Mouse (Mus musculus): ENCODE results near the gene A630073D07Rik.
A peak's percentile ranks its signal among the peaks of the same experiment; 100 is the strongest.
"Not testable (repeated sequence)": the region's sequence is repeated elsewhere in the genome, so short reads cannot be mapped to it uniquely, and the experiment has no call there.

Gene A630073D07Rik

DNA sequence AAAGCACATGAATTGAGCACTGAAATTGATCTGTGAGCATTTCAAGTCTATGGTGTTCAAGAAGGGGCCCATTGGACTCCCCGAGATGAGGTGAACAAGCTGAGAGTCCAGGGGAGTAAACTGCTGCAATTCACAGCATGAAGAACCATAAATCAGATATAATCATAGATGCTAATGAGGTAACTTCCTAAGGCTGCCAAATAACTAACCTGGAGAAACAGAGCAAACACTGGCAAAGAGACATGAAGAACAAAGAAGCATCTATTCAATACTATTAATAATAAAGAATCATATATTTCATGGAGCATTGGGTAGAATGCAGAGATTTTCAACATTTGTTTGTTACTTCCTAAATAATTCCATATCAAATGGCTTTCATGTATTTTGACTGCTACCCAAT, at the start of gene A630073D07Rik:
TSS of gene A630073D07Rik (minus strand) at position 101 of the 400 bp plus-strand sequence.
- no peak for DNase-seq (ENCODE audit: inconsistent ontology term)

DNA sequence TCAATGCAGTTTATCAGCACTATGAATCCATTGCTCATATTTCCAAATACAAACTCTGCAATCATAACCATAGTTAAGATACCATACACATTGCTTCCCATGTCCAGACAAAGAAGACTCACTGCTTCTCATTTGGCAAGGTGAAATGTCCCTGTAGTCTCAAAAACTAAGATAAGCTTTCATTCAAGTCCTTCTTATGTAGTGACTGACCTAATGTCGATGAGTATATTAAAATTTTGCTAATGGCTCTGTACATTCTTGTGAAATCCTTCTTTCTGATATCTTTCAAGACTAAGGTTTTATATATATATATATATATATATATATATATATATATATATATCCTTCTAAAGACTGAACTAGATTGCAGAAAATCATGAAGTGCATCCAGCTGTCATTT, 49.6 kb upstream of the A630073D07Rik start, which contains the start of gene Tas2r121:
TSS of gene Tas2r121 (minus strand) at position 101 of the 400 bp plus-strand sequence.
- no peak for DNase-seq (ENCODE audit: inconsistent ontology term)

DNA sequence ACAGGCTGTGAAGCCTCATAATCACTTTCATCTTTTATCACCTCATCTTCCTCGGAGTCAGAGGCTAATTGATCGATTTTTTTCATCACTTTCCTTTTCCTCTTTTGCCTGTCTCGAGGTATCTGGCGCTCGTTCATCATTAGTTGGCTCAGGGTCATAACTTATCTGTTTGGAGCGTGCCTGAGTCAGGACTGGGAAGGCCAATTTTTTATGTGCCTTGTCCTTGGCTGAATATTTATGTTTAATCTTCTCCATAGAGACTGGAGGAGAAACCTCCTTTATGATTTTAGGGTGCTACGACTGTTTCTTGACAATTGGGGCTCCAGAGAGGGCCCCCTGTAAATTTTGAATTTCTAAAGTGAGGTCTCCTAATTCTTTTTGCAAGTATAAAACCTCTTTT, 40.3 kb upstream of the A630073D07Rik start:
- not testable (repeated sequence) for DNase-seq (ENCODE audit: inconsistent ontology term)

DNA sequence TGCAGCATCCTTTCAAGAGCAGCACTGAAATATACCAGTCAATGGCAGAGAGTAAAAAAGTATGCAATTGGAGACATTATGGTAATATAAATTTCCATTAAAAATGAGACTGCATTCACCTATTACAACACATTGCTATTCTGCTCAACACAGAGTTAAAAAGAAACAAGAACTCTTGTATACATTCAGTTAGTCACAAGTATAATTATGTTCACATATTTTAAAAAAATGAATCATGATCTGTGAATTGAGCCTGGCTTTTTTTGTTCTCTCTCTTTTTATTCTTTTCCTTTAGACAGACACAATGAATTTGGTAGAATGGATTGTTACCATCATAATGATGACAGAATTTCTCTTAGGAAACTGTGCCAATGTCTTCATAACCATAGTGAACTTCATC, 5.3 kb upstream of the A630073D07Rik start, which contains the start of gene Tas2r120:
TSS of gene Tas2r120 (plus strand) at position 301 of the 400 bp plus-strand sequence.
- no peak for DNase-seq (ENCODE audit: inconsistent ontology term)

DNA sequence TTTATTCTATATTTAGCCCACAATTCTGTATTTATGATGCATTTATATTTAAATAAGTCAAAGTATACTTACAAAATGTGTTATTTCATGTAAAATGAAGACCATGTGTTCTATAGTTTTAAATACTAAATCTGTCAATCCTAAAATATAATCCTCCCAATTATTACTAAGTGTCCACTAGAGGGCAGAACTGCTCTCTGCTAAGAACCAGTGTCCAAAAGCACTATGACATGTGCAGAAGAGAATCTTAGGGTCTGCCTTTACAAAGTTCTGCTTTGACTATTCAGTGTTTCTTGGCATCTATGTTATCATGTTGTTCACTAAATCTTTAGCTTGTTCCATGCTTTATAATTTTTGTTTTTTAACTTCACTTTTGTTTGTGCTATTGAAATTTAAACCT, 1.9 kb downstream of the A630073D07Rik start:
- DNase-seq (ENCODE audit: inconsistent ontology term), result peak; percentile 3

DNA sequence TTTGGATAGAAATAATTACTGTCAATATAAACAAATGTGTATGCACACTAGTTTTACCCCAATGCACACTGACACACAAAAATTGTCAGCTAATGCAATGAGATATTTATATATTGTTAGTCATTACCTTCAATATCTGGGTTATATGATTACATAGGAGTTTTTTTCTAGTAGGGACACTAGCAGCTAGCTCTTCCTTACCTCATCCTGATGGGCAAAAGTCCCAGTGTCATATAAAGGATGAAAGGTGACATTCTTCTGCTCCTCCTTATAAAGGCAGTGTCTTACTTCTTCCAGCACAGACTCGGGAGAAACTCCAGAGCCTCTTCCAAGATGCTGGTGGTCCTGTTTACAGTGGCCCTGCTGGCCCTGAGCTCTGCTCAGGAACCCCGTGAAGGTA, 55.7 kb downstream of the A630073D07Rik start, which contains the start of gene Prp2:
TSS of gene Prp2 (plus strand) at position 301 of the 400 bp plus-strand sequence.
- DNase-seq (ENCODE audit: inconsistent ontology term), result not testable (repeated sequence)
